8 mouse cellular contexts compared by ENCODE assay signal in genomic region chr4:155019336-155019847, GRCm38 (mm10). TPM values are rescaled to one million over a fixed set of nuclear protein-coding genes. Genes with fewer than 3 reads are reported as not detected.
DNase-seq lines count a peak whose midpoint lies in the region; ATAC-seq lines count a peak whose summit lies in the region.

No protein-coding gene starts in this region.

- DNase-seq in cerebellum, postnatal 4 days (ENCODE audit: low spot score in 2 of 2), result no peak
- peak; percentile 21 for DNase-seq in ES-CJ7 (ENCODE audit: low read depth, low spot score)
- DNase-seq in embryo, embryonic 9.5 days (ENCODE audit: extremely low spot score), result peak; percentile 39
- peak; percentile 69 for DNase-seq in intestine, embryonic 14.5 days (ENCODE audit: low spot score)
- DNase-seq in lung, postnatal 14 days, result peak; percentile 61
- DNase-seq in spleen, postnatal 4 days (ENCODE audit: low spot score in 2 of 2), result no peak

- H3K4me3 ChIP-seq in intestine, embryonic 14.5 days (ENCODE audit: low read depth, low read length), result no peak overlapping the region
- H3K4me3 ChIP-seq in stomach, embryonic 16.5 days (replicated peaks; ENCODE audit: low read length), result no peak overlapping the region

- no peaks in the 10 kb centered on the region for H3K9me3 ChIP-seq in intestine, embryonic 14.5 days (ENCODE audit: control insufficient read depth, low read length)
- H3K9me3 ChIP-seq in stomach, embryonic 16.5 days (replicated peaks; ENCODE audit: control insufficient read depth, low read length), result no peaks in the 10 kb centered on the region

- no peak overlapping the region for H3K27ac ChIP-seq in intestine, embryonic 14.5 days (ENCODE audit: low read depth)
- peak overlapping the region; percentile 12; the same call in 1 of the 2 replicates for H3K27ac ChIP-seq in stomach, embryonic 16.5 days (ENCODE audit: low read length)

- WGBS in intestine, embryonic 14.5 days, result 1% methylated on average over 10 of the region's 10 CpGs
- WGBS in stomach, embryonic 16.5 days, result under 1% methylated on average over 10 of the region's 10 CpGs

- no peaks in the 10 kb centered on the region for H3K36me3 ChIP-seq in intestine, embryonic 14.5 days (ENCODE audit: control insufficient read depth, insufficient read depth, low read length)
- no peaks in the 10 kb centered on the region for H3K36me3 ChIP-seq in stomach, embryonic 16.5 days (ENCODE audit: control insufficient read depth, insufficient read depth, low read length)

- no peak overlapping the region for H3K9ac ChIP-seq in intestine, embryonic 14.5 days (ENCODE audit: low read length)
- no peak overlapping the region for H3K9ac ChIP-seq in stomach, embryonic 16.5 days (ENCODE audit: low read length)

- H3K4me1 ChIP-seq in intestine, embryonic 14.5 days (replicated peaks; ENCODE audit: control insufficient read depth, insufficient read depth, low read length), result peaks cover 9% of the 10 kb centered on the region
- H3K4me1 ChIP-seq in stomach, embryonic 16.5 days (ENCODE audit: control insufficient read depth, insufficient read depth, low read length), result peaks cover 17% of the 10 kb centered on the region

- H3K4me2 ChIP-seq in intestine, embryonic 14.5 days (ENCODE audit: low read length), result peak overlapping the region; percentile 28
- peak overlapping the region; percentile 26; the same call in 1 of the 2 replicates for H3K4me2 ChIP-seq in stomach, embryonic 16.5 days (ENCODE audit: low read depth, low read length)

- peak; percentile 32; the same call in 1 of the 2 replicates for ATAC-seq in cerebellum, adult (ENCODE audit: insufficient number of reproducible peaks, low FRiP score, low TSS enrichment)
- peak; percentile 51; the same call in 1 of the 2 replicates for ATAC-seq in intestine, embryonic 14.5 days (replicated peaks; ENCODE audit: low FRiP score, low TSS enrichment, low read depth)
- ATAC-seq in stomach, embryonic 16.5 days (ENCODE audit: insufficient read depth, low FRiP score), result peak; percentile 70; the same call in 1 of the 2 replicates

- no peaks in the 10 kb centered on the region for H3K27me3 ChIP-seq in intestine, embryonic 14.5 days (replicated peaks; ENCODE audit: control insufficient read depth, insufficient read depth, low read length)
- H3K27me3 ChIP-seq in stomach, embryonic 16.5 days (ENCODE audit: control insufficient read depth, insufficient read depth, low read length), result no peaks in the 10 kb centered on the region

RNA-seq across cellular contexts. Expression of gene Plch2, which starts 37.2 kb away (rescaled TPM):
- polyA plus RNA-seq in intestine, embryonic 14.5 days (2014; fragmentation: Nextera tagmentation; extraction: Ambion mirVana), result 12.8 and 13.3 TPM in 2 replicates
- 27.4 and 30.4 TPM in 2 replicates for polyA plus RNA-seq in stomach, embryonic 16.5 days (2015; fragmentation: Nextera tagmentation; extraction: Ambion mirVana)

RNA-seq across cellular contexts. Expression of gene Pex10, which starts 47.4 kb away (rescaled TPM):
- 6.5 and 8.9 TPM in 2 replicates for polyA plus RNA-seq in intestine, embryonic 14.5 days (2014; fragmentation: Nextera tagmentation; extraction: Ambion mirVana)
- polyA plus RNA-seq in stomach, embryonic 16.5 days (2015; fragmentation: Nextera tagmentation; extraction: Ambion mirVana), result 19.9 and 20.1 TPM in 2 replicates

RNA-seq across cellular contexts. Expression of gene Pank4, which starts 55.5 kb away (rescaled TPM):
- 45.4 and 46.7 TPM in 2 replicates for polyA plus RNA-seq in intestine, embryonic 14.5 days (2014; fragmentation: Nextera tagmentation; extraction: Ambion mirVana)
- 40.6 and 40.8 TPM in 2 replicates for polyA plus RNA-seq in stomach, embryonic 16.5 days (2015; fragmentation: Nextera tagmentation; extraction: Ambion mirVana)

RNA-seq across cellular contexts. Expression of gene Hes5, which starts 58.7 kb away (rescaled TPM):
- 1.8 and 2.3 TPM in 2 replicates for polyA plus RNA-seq in intestine, embryonic 14.5 days (2014; fragmentation: Nextera tagmentation; extraction: Ambion mirVana)
- 0.59 and 1.0 TPM in 2 replicates for polyA plus RNA-seq in stomach, embryonic 16.5 days (2015; fragmentation: Nextera tagmentation; extraction: Ambion mirVana)

Comparison
In these comparisons a context has a peak if more than half of its experiments do, and no peak if none do; other contexts are left out.
1. DNase-seq: peak in ES-CJ7 (single experiment), embryo, embryonic 9.5 days (single experiment), intestine, embryonic 14.5 days (single experiment) and lung, postnatal 14 days (single experiment); none in cerebellum, postnatal 4 days (0 of 2) and spleen, postnatal 4 days (0 of 2).
2. Peak in every context shown above with its lines, with median percentiles within 50 percentile points of each other: ATAC-seq.